Mouse (Mus musculus): ENCODE results near the gene Tbc1d22a.

- TF ChIP-seq POLR2A (IDR thresholded peaks at IDR 0.05; ENCODE audit: control insufficient read depth in 1 of 2, insufficient read depth in 1 of 2, low read depth in 1 of 2, low read length in 2 of 2, poor library complexity in 1 of 2) (no peak), RAD21 (IDR thresholded peaks at IDR 0.05; ENCODE audit: low read depth, low read length) (no peak), CTCF (IDR thresholded peaks at IDR 0.05 in 2 of 3, conservative IDR thresholded peaks at IDR 0.05 in 1 of 3; ENCODE audit: control insufficient read depth in 1 of 3, insufficient read depth in 1 of 3, low read depth in 2 of 3, low read length in 3 of 3, poor library complexity in 1 of 3, severe bottlenecking in 1 of 3) (no peak), POLR2AphosphoS5 (IDR thresholded peaks at IDR 0.05; ENCODE audit: borderline replicate concordance, low read depth, low read length) (no peak), ZMIZ1 (IDR thresholded peaks at IDR 0.05; ENCODE audit: low read depth, low read length) (no peak), ETS1 (IDR thresholded peaks at IDR 0.05; ENCODE audit: low read depth, low read length) (no peak), E2F4 (IDR thresholded peaks at IDR 0.05; ENCODE audit: borderline replicate concordance, low read depth, low read length) (no peak), SIN3A (IDR thresholded peaks at IDR 0.05; ENCODE audit: low read length) (no peak), ELF1 (IDR thresholded peaks at IDR 0.05; ENCODE audit: low read depth, low read length) (no peak), TBP (IDR thresholded peaks at IDR 0.05; ENCODE audit: low read depth, low read length) (no peak)
Measured at GRCm38 (mm10) chr15:86363841-86364295, 149.6 kb downstream of the Tbc1d22a start.

All from MEL (cell line).